Mouse (Mus musculus) cerebellum, adult 2 months (tissue): ENCODE results near the gene Tmem184a.

Experiments used
- CTCF ChIP-seq: fragments of 200-500 bp; IDR thresholded peaks from 2 replicates; pipeline ENCODE4 v1.5.1; 2011; ENCODE audit warnings: low read depth, mild to moderate bottlenecking, control low read depth, low read length, moderate library complexity, borderline replicate concordance; ENCODE audit not compliant: insufficient read depth
- POLR2A ChIP-seq: fragments of 200-500 bp; IDR thresholded peaks from 2 replicates; pipeline ENCODE4 v1.6.1; 2011; ENCODE audit warnings: low read length, control low read depth, borderline replicate concordance; ENCODE audit not compliant: insufficient read depth

- peak; percentile 92; the same call in 1 of the 2 replicates for TF ChIP-seq POLR2A
- TF ChIP-seq CTCF, result no peak
These were observed 6.8 kb upstream of the Tmem184a start, which contains the start of the genes Gm26938 and Psmg3 for GRCm38 (mm10) chr5:139826357-139827055.
